Comparison of ENCODE assay signal across 7 mouse cellular contexts in the genomic region with DNA sequence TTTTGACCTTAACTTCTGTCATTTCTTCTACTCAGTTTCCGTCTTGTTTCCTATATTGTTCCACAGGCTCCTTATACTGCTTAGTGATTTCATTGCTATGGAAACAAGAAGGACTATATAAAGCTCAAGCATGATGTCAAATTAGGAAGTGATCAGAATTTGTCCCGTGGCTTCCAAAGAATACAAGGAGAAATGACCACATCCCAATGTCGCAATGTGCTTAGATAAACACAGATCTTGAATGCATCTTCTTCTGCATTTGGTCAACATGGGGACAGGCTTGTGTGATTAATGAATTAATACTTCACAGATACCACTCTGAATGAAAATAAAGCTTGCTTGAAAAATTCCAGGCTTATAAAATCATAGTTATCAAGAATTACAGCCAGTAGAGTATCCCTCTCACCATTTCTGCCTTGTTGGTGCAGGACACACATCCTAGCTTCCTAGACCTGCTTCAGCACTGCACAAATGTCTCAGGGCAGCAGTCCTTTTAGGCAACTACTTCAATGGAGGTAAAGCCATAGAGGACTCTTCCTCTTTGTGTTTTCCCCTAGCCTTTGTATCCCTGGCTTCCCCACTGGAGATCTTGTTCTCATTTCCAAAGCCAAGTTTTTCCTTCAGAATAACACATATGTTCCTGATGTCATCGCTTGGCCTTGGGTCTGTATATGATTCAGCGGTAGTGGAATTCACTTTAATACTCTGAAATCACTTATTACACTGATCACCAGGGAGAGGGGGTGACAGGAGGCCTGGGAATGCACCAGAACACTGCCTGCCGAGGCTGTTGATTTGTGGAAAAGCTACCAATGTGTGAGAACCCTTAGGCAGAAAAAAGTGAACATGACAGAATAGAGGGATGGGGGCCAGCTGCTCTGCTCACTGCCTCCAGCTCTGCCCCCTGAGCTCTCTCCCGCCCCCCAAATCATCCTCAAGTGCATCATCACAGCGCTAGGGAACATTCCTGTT.
DNase-seq lines count a peak whose midpoint lies in the region; ATAC-seq and TF ChIP-seq lines count a peak whose summit lies in the region.

No protein-coding gene starts in this region.

- no peaks in the 10 kb centered on the region for H3K27me3 ChIP-seq in C2C12 (ENCODE audit: control insufficient read depth, insufficient read depth, insufficient read length)
- H3K27me3 ChIP-seq in intestine, embryonic 16.5 days (replicated peaks; ENCODE audit: control insufficient read depth, insufficient read depth, low read length) = no peaks in the 10 kb centered on the region

- TF ChIP-seq CTCF in C2C12 (IDR thresholded peaks at IDR 0.05; ENCODE audit: control insufficient read depth, insufficient read depth, insufficient read length) = no peak
- no peak for TF ChIP-seq CTCF in gastrocnemius, adult 2 months (IDR thresholded peaks at IDR 0.05)

- H3K79me2 ChIP-seq in C2C12 (ENCODE audit: control insufficient read depth, insufficient read depth) = no peaks in the 10 kb centered on the region

- H3K9me3 ChIP-seq in intestine, embryonic 16.5 days (ENCODE audit: control insufficient read depth, low read length) = no peaks in the 10 kb centered on the region

- no peak overlapping the region for H3K4me2 ChIP-seq in intestine, embryonic 16.5 days (ENCODE audit: low read depth, low read length)

- intact Hi-C loops in gastrocnemius, adult 2 months (cut with DNase I) = no loop called here

- H3K9ac ChIP-seq in intestine, embryonic 16.5 days (ENCODE audit: low read depth, low read length) = no peak overlapping the region

- no peaks in the 10 kb centered on the region for H3K79me3 ChIP-seq in C2C12 (ENCODE audit: low read depth)

- peaks cover 12% of the 10 kb centered on the region; the same call in 1 of the 2 replicates for H3K4me1 ChIP-seq in intestine, embryonic 16.5 days (ENCODE audit: control insufficient read depth, insufficient read depth, low read length)

- peak; percentile 85 for ATAC-seq in intestine, embryonic 16.5 days

- peak; percentile 35 for DNase-seq in 3134 (ENCODE audit: extremely low read depth, insufficient read length, low spot score)
- peak; percentile 46 for DNase-seq in gastrocnemius, adult 2 months
- DNase-seq in right cerebral cortex, postnatal 4 days = no peak
- DNase-seq in urinary bladder, postnatal 14 days (ENCODE audit: low spot score) = no peak
- no peak for DNase-seq in urinary bladder, postnatal 10 days (ENCODE audit: low spot score)

- WGBS in intestine, embryonic 16.5 days = 48% methylated on average over 8 of the region's 8 CpGs

- H3ac ChIP-seq in C2C12 (ENCODE audit: control insufficient read depth, insufficient read length, low read depth) = no peak overlapping the region

- H3K4me3 ChIP-seq in C2C12 (ENCODE audit: insufficient read depth, poor library complexity, severe bottlenecking) = no peak overlapping the region
- no peak overlapping the region for H3K4me3 ChIP-seq in gastrocnemius, adult 2 months
- H3K4me3 ChIP-seq in intestine, embryonic 16.5 days (ENCODE audit: low read length) = no peak overlapping the region

- peak overlapping the region; percentile 46 for H3K27ac ChIP-seq in gastrocnemius, adult 2 months
- H3K27ac ChIP-seq in intestine, embryonic 16.5 days (ENCODE audit: low read length) = peak overlapping the region; percentile 82

- H3K36me3 ChIP-seq in C2C12 (ENCODE audit: control insufficient read depth, insufficient read depth) = no peaks in the 10 kb centered on the region
- no peaks in the 10 kb centered on the region for H3K36me3 ChIP-seq in intestine, embryonic 16.5 days (ENCODE audit: control insufficient read depth, insufficient read depth, low read length)

TF ChIP-seq in C2C12, 6 proteins besides CTCF, POLR2A, EP300 and RAD21:
- peak; percentile 57 for TF ChIP-seq MYOD1 (IDR thresholded peaks at IDR 0.05; ENCODE audit: control insufficient read depth, insufficient read length, low read depth)
- TF ChIP-seq USF1 (IDR thresholded peaks at IDR 0.05; ENCODE audit: low read depth) = no peak
- peak; percentile 92 for TF ChIP-seq CEBPB (IDR thresholded peaks at IDR 0.05; ENCODE audit: low read depth)
- TF ChIP-seq MAX (IDR thresholded peaks at IDR 0.05) = no peak

Comparison
In these comparisons a context has a peak if more than half of its experiments do, and no peak if none do; other contexts are left out.
1. DNase-seq: peak in 3134 (single experiment) and gastrocnemius, adult 2 months (single experiment); none in right cerebral cortex, postnatal 4 days (single experiment), urinary bladder, postnatal 14 days (single experiment) and urinary bladder, postnatal 10 days (single experiment).